Mouse (Mus musculus): ENCODE data around the gene Atxn2. TPM values are rescaled to one million over a fixed set of nuclear protein-coding genes. Genes with fewer than 3 reads are reported as not detected.

Gene Atxn2
- polyA plus RNA-seq, 1 experiment = 12.2 TPM

- H3K4me1 ChIP-seq (ENCODE audit: control insufficient read depth) = no peaks in the 10 kb centered on the region; the same call in 1 of the 2 replicates
- H3K4me3 ChIP-seq (replicated peaks) = no peak overlapping the region
- peaks cover 83% of the 10 kb centered on the region for H3K36me3 ChIP-seq (ENCODE audit: control insufficient read depth)
- no peak for TF ChIP-seq GATA1 (IDR thresholded peaks at IDR 0.05; ENCODE audit: low read length)
- no peak for TF ChIP-seq TAL1 (IDR thresholded peaks at IDR 0.05; ENCODE audit: low read length)
- H3K9me3 ChIP-seq (ENCODE audit: control insufficient read depth, low read length) = no peaks in the 10 kb centered on the region
- no peaks in the 10 kb centered on the region for H3K27me3 ChIP-seq (ENCODE audit: control insufficient read depth)
These were observed 84.7 kb downstream of the Atxn2 start for GRCm38 (mm10) chr5:121795800-121796199.

GRCm38 (mm10) chr5:121798447-121798846 is 87.3 kb downstream of the Atxn2 start:
- TF ChIP-seq GATA1 (IDR thresholded peaks at IDR 0.05; ENCODE audit: low read length) (no peak), TAL1 (IDR thresholded peaks at IDR 0.05; ENCODE audit: low read length) (no peak)
- Histone ChIP-seq H3K9me3 (ENCODE audit: control insufficient read depth, low read length) (no peaks in the 10 kb centered on the region), H3K4me1 (ENCODE audit: control insufficient read depth) (no peaks in the 10 kb centered on the region; the same call in 1 of the 2 replicates), H3K36me3 (ENCODE audit: control insufficient read depth) (peaks cover 94% of the 10 kb centered on the region), H3K4me3 (replicated peaks) (no peak overlapping the region), H3K27me3 (ENCODE audit: control insufficient read depth) (no peaks in the 10 kb centered on the region)

GRCm38 (mm10) chr5:121807186-121807585 is 96.0 kb downstream of the Atxn2 start:
- peaks cover 86% of the 10 kb centered on the region for H3K36me3 ChIP-seq (ENCODE audit: control insufficient read depth)
- no peak overlapping the region for H3K4me3 ChIP-seq (replicated peaks)
- no peaks in the 10 kb centered on the region; the same call in none of the 2 replicates for H3K4me1 ChIP-seq (ENCODE audit: control insufficient read depth)
- TF ChIP-seq TAL1 (IDR thresholded peaks at IDR 0.05; ENCODE audit: low read length) (no peak), GATA1 (IDR thresholded peaks at IDR 0.05; ENCODE audit: low read length) (no peak)
- H3K9me3 ChIP-seq (ENCODE audit: control insufficient read depth, low read length) = no peaks in the 10 kb centered on the region
- no peaks in the 10 kb centered on the region for H3K27me3 ChIP-seq (ENCODE audit: control insufficient read depth)

GRCm38 (mm10) chr5:121808202-121808601 is 97.1 kb downstream of the Atxn2 start:
- Histone ChIP-seq H3K36me3 (ENCODE audit: control insufficient read depth) (peaks cover 86% of the 10 kb centered on the region), H3K27me3 (ENCODE audit: control insufficient read depth) (no peaks in the 10 kb centered on the region), H3K4me3 (replicated peaks) (no peak overlapping the region), H3K9me3 (ENCODE audit: control insufficient read depth, low read length) (no peaks in the 10 kb centered on the region), H3K4me1 (ENCODE audit: control insufficient read depth) (no peaks in the 10 kb centered on the region; the same call in none of the 2 replicates)
- no peak for TF ChIP-seq TAL1 (IDR thresholded peaks at IDR 0.05; ENCODE audit: low read length)
- TF ChIP-seq GATA1 (IDR thresholded peaks at IDR 0.05; ENCODE audit: low read length) = no peak

- H3K9me3 ChIP-seq (ENCODE audit: control insufficient read depth, low read length) = no peaks in the 10 kb centered on the region
- H3K4me1 ChIP-seq (ENCODE audit: control insufficient read depth) = no peaks in the 10 kb centered on the region; the same call in none of the 2 replicates
- H3K4me3 ChIP-seq (replicated peaks) = no peak overlapping the region
- H3K27me3 ChIP-seq (ENCODE audit: control insufficient read depth) = no peaks in the 10 kb centered on the region
- peaks cover 84% of the 10 kb centered on the region for H3K36me3 ChIP-seq (ENCODE audit: control insufficient read depth)
- TF ChIP-seq GATA1 (IDR thresholded peaks at IDR 0.05; ENCODE audit: low read length) (no peak), TAL1 (IDR thresholded peaks at IDR 0.05; ENCODE audit: low read length) (no peak)
These were observed 98.6 kb downstream of the Atxn2 start for GRCm38 (mm10) chr5:121809667-121810224.

- no peak for TF ChIP-seq TAL1 (IDR thresholded peaks at IDR 0.05; ENCODE audit: low read length)
- TF ChIP-seq GATA1 (IDR thresholded peaks at IDR 0.05; ENCODE audit: low read length) = no peak
- Histone ChIP-seq H3K4me3 (replicated peaks) (no peak overlapping the region), H3K4me1 (ENCODE audit: control insufficient read depth) (no peaks in the 10 kb centered on the region; the same call in none of the 2 replicates), H3K36me3 (ENCODE audit: control insufficient read depth) (peaks cover 85% of the 10 kb centered on the region), H3K9me3 (ENCODE audit: control insufficient read depth, low read length) (no peaks in the 10 kb centered on the region), H3K27me3 (ENCODE audit: control insufficient read depth) (no peaks in the 10 kb centered on the region)
These were observed 99.4 kb downstream of the Atxn2 start for GRCm38 (mm10) chr5:121810331-121811151.

- TF ChIP-seq TAL1 (IDR thresholded peaks at IDR 0.05; ENCODE audit: low read length) = no peak
- peaks cover 87% of the 10 kb centered on the region for H3K36me3 ChIP-seq (ENCODE audit: control insufficient read depth)
- no peaks in the 10 kb centered on the region for H3K27me3 ChIP-seq (ENCODE audit: control insufficient read depth)
- H3K9me3 ChIP-seq (ENCODE audit: control insufficient read depth, low read length) = no peaks in the 10 kb centered on the region
- H3K4me3 ChIP-seq (replicated peaks) = no peak overlapping the region
- no peaks in the 10 kb centered on the region; the same call in none of the 2 replicates for H3K4me1 ChIP-seq (ENCODE audit: control insufficient read depth)
These were observed 100.4 kb downstream of the Atxn2 start for GRCm38 (mm10) chr5:121811485-121811931.

- H3K4me3 ChIP-seq (replicated peaks) = no peak overlapping the region
- no peaks in the 10 kb centered on the region for H3K9me3 ChIP-seq (ENCODE audit: control insufficient read depth, low read length)
These were observed 101.5 kb downstream of the Atxn2 start for GRCm38 (mm10) chr5:121812526-121813243.

GRCm38 (mm10) chr5:121813744-121814143 is 102.6 kb downstream of the Atxn2 start:
- H3K4me1 ChIP-seq (ENCODE audit: control insufficient read depth) = no peaks in the 10 kb centered on the region; the same call in none of the 2 replicates
- no peak overlapping the region for H3K4me3 ChIP-seq (replicated peaks)
- no peaks in the 10 kb centered on the region for H3K27me3 ChIP-seq (ENCODE audit: control insufficient read depth)
- no peak for TF ChIP-seq GATA1 (IDR thresholded peaks at IDR 0.05; ENCODE audit: low read length)
- TF ChIP-seq TAL1 (IDR thresholded peaks at IDR 0.05; ENCODE audit: low read length) = no peak
- H3K9me3 ChIP-seq (ENCODE audit: control insufficient read depth, low read length) = no peaks in the 10 kb centered on the region
- peaks cover 96% of the 10 kb centered on the region for H3K36me3 ChIP-seq (ENCODE audit: control insufficient read depth)

More at GRCm38 (mm10) chr5:121812526-121813243, 101.5 kb downstream of the Atxn2 start:
- no peak for TF ChIP-seq TAL1 (IDR thresholded peaks at IDR 0.05; ENCODE audit: low read length)
- TF ChIP-seq GATA1 (IDR thresholded peaks at IDR 0.05; ENCODE audit: low read length) = no peak
- H3K27me3 ChIP-seq (ENCODE audit: control insufficient read depth) = no peaks in the 10 kb centered on the region
- no peaks in the 10 kb centered on the region; the same call in none of the 2 replicates for H3K4me1 ChIP-seq (ENCODE audit: control insufficient read depth)
- peaks cover 91% of the 10 kb centered on the region for H3K36me3 ChIP-seq (ENCODE audit: control insufficient read depth)

Data from erythroblast, embryonic 14.5 days (primary cell).